Mouse (Mus musculus) cerebellum, postnatal 4 days (tissue): ENCODE results near the gene Disp1.

Experiments
- DNase-seq, 2 experiments: peaks; one replicate each; pipeline ENCODE4 v3.0.0; 2022; ENCODE audit warnings: low spot score in 2 of 2, mixed read lengths in 1 of 2

The Disp1 gene

DNA sequence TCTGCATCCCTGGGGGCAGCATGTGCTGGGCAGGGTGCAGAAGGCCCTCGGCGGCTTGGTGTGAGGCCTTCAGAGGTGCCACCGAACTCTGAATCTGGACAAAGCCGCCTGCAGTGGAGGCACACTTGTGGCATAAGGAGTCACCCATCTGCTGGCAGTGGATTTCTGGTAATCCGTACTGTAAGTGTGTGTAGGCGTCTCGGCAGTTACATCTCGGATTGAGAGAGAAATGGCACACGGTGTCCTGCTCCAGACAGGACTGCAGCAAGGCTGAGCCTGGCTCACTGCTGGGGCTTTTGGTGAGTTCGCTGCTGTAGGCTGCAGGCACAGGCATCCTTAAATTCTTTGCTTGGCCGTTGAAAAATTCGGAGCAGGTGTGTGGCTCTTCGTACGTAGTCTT, 134.5 kb downstream of the Disp1 start:
- DNase-seq: no peak

DNA sequence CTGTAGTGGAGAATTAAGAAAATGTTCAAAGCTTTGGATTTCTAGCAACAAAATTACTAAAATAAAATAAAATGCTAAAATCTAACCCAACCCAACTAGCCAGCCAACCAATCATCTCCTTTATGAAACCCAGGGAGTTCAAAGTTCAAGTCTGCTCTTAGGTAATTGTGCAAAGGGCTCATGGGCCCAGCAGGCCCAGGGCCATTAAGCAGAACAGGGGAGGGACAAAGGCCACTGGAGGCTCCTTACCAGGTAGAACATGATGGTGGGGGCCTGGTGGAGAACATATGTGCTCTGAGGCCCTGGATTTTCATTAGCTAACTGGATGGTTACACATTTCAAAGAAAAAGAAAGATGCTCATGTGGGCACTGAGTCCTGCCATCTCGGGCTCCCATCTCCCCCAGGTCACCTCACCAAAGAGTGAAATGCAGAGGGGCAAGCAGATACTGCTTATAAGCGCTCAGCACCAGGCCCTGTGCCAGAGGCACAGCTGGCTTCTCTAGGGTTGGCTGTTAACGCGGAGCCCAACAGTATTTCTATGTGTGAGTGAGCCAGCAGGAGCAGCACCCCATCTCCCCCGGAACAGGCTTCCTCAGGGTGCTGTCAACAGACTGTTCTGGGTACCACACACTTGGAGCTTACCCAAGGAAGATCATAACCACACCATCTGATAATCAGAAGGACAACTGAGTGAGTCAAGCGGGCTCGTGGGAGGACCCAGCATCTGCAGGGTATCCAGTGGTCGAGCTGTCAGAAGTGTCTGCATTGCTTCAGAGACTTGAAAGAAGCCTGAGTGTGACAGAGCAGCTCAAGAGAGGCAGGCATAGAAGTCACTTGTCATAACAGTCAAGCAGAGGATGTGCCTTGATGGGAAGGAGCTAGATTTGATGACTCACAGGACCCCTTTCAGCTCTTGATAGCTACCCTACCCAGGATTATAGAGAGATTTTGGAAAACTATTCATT, 137.0 kb downstream of the Disp1 start:
- no peak for DNase-seq

DNA sequence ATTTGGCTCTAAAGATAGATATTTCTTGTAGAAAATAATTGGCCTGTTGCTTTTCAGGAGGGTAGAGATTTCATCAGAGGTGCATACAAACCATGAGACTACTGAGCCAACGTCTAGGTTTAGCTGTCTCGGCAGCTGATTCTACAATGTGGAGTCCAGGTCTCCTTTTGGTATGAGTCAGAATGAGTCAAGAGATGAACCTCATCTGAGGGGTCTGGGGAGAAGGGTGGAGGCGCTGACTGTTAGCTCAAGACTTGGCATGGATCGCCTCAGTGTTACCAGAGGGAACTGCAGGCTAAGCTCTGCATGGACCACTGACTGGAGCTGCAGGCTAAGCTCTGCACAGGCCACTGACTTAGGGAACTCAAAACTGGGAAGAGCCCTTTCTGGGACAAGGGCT, 138.9 kb downstream of the Disp1 start:
- DNase-seq: no peak

DNA sequence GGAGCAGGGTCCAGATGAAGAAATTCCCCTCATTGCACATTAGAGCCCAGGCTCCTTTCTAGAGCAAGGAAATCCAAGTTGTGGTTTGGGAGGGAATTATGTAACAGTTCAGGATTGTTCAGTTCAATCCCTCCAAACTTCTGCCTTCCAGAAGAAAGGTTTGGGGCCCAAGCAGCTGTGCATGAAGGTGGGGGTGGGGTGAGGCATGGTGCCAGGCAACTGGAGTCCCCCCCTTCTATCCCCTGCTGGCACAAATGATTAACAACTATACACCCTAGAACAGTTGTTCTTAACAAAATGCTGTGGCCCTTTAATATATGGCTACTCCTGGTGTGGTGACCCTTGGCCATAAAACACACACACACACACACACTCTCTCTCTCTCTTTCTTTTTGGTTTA, 140.2 kb downstream of the Disp1 start:
- DNase-seq: no peak

DNA sequence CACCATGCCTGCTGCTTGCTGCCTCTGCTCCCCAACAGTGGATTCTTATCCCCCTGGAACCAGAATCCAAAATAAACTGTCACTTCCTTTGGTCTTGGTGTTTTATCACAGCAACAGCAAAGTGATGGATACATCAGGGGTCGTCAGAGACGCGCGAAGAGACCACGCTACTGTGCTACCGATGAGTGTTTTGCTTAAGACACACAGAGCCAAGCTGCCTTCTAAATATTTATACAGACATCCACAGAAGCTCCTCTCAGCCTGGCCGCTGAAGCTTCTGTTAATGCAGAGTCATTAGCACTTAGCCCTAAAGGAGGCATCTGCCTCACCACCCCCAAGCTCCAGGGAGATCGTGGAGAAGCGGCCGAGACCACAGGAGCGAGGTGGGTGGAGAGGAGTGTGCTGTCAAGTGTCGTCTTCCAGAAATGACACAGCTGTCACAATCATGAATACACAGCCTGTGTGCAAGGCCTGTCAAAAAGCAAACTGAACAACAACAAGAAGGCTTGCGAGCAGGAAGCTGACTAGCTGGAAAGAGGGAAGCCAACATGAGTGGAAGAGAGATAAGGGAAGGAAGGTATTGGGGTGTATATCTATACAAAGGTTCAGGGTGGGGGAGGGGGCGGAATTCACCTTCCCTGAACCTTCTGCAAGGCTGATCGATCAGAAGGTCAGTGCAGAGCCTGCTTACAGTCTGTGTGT, 146.1 kb downstream of the Disp1 start:
- DNase-seq: no peak

DNA sequence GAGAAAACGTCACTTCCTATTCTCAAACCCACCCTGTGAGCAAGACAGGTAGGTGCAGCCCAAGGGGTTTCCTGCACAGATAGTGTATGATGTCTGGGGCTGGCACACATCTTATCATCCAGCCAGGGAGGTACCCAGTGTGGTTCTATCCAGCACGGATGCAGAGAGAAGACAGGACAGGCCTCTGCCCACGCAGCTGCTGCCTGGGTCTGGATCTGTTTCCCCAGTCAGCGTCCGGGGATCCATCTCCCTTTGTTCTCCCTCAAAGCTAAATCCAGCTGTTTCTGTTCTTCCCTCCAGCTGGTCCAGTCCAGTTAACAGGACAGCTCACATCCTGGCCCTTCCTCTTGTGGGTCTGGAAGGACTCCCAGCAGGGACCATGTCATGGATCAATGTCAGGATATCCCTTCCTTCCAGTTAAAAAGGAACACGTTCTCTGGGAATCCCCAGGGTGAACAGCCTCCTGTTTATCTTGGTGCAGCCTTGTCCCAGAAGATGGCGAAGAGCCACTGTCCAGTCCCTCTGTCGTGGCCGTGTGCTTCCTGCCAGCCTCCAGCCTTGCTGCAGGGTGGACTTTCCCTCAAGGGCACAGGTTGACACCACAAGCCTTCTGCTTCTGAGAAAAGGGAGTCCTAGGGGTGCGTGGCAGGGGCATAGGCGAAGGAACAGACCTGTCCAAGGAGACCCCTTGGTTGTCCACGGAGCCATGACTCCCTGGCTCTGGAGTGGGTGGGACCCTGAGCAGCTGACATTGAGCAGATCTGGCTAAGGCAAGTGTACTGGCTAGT, 148.9 kb downstream of the Disp1 start:
- DNase-seq: no peak

DNA sequence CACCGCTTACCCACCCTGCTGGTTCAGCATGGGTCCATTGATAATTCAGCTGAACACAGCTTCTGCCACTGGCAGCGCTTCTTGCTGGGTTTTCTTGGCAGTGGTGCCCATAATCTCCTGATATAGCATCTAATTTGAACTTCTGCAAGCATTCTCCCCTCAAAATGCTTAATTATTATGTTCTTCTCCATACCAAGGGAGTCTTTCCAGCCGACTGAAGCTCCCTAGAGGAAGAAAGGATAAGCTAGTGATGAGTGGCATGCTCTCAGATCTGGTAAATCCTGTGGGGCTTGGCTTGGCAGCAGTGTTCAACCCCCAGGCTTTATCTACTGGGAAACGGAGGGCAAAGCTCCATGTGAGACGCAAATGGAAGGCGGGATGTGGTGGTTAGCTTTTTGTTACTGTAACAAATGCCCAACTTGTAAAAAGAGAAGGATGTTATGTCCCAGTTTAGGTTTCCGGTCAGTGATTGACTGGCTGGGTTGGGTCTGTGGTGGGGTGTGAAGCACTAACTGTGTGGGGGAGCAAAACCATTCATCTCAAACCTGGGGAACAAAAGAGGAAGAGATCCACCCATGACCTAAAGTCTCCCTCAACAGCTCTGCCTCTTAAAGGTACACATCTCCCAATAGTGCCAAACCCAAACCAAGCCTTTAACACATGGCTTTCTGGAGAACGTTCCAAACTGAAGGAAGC, 151.2 kb downstream of the Disp1 start:
- peak in 1 of 2 experiments; percentile 12 for DNase-seq

DNA sequence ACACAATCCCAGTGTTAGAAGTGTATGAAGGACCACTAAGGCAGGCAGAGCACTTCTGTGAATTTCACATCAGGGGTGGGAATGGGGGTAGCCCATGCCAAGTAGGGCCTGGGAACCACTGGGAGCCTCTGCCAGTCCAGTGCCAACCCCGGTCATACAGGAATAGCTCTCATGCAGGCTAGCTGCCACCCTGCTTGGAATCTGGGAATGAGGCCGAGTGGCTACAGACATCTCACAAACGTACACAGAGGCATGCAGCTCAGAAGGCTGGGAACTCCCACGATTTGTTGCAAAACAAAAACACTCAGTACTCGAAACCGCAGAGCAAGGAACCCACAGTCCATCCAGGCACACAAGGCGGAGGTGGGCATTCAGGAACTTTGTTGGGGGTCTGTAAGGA, 153.5 kb downstream of the Disp1 start:
- peak in 1 of 2 experiments; percentile 3 for DNase-seq

DNA sequence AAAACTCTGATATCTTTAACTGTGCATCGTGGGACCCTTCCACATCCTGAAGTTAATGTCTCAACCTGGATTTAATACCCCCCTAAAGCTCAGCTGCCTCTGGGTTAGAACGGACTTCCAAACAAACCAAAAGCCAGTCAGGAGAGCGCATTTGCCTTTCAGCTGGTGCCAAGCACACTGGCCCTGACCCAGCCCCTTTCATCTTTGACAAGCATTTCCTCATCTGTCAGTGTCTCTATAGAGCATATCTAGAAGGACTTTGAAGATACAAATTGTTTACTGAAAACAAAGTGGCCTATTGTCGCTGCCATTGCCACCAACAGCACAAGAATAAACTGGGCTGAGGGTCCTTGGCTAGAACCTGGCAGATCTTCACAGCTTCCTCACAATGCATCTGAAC, 154.3 kb downstream of the Disp1 start:
- DNase-seq: peak in 1 of 2 experiments; percentile 10

DNA sequence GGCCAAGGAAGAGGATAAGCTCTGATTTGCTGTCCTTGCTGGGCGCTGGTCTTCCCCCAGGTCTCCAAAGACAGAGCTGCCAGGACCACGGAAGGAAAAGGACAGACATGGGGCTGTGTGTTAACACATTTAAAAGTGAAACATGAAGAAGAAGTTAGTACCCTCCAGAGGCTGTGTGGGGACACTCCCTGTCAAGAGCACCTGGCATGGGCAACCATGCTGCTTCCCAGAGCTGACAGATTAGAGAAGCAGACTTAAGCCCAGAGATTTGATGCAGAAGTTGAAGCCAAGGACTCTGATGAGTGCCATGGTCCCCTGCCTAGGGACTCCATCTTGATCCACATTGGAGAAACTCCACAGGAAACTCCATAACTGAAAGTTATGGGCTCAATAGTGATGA, 160.7 kb downstream of the Disp1 start:
- DNase-seq: no peak

DNA sequence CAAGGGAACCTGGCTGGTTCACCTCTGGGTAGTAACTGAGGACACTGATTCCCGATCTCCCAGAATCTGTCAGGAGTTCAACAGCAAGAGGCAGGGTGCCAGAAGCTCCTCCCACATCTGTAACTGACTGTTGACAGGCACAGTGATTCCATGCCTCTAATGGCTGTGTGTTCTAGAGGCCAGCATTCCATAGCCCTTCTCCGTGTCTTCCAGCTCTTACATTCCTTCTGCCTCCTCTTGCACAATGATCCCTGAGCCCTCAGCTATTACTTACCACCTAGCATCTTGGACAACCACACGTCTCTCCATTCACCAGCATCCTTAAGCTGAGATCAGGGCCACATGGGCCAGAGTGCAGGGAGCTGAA, 165.1 kb downstream of the Disp1 start:
- peak in 1 of 2 experiments; percentile 11 for DNase-seq

DNA sequence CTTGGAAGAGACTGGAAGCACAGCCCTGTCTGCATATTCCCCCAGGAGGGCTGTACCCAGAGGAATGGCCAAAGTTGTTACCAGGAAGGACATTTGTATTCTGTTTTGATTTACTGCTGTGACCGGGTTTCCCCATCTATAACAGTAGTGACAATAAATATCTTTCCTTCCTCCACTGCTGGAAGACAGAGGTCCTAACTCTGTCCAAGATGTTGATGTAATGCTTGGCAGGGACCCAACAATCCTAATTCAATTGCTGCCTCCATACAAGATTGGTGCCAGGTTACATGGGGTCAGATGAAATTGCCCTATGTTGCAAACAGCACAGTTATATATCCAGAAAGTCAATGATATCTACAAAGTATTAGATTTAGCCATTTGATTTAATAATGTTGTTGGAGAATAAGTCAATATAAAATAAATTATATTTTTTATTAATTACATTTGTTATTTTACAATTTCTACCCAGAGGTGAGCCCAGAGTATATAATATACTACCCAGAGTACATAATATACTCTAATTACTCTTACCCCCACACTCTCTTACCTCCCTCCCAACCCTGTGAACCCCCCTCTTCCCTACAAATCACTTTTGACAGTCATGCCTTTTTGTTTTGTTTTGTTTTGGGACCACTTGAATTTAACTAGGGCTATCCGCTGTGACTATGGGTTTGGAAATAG, 165.6 kb downstream of the Disp1 start:
- DNase-seq: peak; percentile 12 to 37

DNA sequence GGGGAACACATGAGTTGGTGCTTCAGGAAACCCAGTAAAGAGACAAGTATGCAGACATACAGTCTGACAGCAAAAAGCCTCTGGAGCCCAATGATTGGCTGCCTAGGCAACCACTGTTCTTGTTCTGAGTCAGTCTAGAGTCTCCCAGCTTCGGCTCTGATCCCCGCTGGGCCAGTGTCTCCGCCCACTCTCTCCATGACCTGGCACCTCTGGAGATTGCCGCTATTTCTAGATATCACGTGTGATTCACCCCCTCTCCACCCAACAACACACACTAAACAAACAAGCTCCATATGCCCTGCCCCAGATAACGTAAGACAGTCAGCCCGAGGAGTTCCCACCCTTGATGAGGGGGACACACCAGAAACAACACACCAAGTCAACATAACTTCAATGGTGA, 168.7 kb downstream of the Disp1 start:
- peak in 1 of 2 experiments; percentile 3 for DNase-seq

DNA sequence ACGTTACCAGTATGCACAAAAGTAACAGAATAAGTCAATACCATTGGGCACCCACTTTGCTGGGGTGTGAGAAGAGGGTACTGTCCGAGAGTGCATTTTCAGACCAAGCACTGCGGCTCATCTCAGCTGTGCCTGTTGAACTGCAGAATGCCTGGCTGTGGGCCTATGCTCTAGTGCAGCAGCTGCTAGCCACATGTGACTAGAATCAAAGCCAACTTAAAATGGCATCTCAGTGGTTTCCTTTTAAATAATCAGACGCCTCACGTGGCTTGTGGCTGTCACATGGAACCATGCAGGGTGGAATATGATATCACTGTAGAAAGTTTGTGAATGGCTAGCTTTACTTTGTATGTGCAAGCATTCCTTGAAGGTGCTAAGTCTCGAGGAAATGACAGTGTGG, 172.0 kb downstream of the Disp1 start:
- DNase-seq: peak in 1 of 2 experiments; percentile 19

DNA sequence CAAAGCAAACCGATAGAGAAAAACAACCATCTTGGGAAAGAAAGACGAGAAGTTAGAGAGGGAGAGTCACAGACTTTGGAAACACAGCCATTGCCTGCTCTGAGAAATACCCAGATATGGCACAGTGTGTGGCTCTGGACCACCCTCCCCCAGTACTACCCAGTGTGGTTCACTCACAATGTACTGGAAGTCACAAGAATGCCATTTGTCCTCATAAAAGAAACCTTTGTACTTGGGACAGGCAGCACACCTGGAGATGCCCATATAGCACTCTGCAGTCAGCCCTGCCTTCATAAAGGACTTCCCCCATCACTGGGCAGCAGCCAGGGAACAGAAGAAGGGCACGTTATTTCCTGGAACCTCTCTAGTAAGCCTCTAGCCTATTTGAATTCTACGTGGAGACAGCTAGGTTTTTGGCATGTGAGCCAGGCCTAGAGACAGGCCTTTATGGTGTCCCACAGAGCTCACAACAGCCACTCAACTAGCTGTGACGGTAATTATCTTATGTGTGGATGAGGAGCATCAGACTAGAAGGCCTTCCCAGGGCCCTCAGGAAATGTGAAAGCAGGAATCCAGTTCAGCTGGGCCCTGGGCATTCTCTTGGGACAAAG, 173.3 kb downstream of the Disp1 start:
- peak in 1 of 2 experiments; percentile 10 for DNase-seq

DNA sequence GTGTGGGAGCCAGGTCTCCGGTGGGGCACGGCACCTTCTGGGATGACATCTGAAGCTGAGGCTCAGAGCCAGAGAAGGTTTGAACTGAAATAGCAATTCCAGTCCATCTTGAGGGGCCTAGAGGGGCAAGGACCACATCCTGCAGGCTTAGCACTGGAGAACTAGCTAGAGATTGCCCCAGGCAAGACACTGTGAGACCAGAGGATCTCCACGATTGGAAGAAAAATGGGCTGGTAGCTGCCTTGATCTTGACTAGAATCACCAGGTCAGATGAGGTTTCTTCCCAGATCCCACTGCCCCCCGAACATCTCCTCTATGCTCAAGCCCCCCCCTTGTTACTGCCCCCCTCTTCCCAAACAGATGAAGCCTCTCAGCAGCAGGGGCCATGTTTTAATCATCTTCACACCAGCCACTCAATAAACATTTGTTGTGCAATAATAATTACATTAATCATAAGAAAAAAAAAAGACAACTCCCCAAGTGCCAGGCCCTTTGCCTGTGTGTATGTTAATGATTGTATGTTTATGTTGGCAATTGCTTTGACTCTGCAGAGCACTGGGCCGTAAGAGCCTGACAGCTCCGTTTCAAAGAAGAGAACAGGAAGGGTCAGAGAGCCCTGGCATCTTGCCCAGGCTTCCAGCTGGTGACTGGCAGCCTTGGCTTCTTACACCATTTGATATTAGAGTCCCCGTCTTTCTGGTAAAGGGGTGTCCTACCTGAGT, 174.0 kb downstream of the Disp1 start:
- peak; percentile 24 to 70 for DNase-seq

DNA sequence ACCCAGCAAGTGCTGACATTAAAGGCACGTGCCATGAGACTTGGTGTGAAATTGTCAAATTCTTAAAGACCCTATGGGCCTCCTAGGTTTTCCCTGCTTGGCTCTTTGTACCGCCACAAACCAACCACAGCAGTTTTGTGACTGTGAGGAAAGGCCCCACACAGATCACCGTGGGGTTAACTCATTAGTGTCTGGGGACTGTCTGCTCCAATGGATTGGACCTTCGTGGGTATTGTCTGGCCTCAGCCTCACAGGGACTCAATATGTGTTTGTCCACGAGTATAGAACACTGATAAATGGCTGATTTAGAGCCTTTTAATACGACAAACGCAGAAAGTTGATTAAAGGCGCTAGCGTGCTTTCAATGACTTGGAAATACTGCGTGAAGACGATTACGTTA, 175.2 kb downstream of the Disp1 start:
- DNase-seq: peak in 1 of 2 experiments; percentile 13

DNA sequence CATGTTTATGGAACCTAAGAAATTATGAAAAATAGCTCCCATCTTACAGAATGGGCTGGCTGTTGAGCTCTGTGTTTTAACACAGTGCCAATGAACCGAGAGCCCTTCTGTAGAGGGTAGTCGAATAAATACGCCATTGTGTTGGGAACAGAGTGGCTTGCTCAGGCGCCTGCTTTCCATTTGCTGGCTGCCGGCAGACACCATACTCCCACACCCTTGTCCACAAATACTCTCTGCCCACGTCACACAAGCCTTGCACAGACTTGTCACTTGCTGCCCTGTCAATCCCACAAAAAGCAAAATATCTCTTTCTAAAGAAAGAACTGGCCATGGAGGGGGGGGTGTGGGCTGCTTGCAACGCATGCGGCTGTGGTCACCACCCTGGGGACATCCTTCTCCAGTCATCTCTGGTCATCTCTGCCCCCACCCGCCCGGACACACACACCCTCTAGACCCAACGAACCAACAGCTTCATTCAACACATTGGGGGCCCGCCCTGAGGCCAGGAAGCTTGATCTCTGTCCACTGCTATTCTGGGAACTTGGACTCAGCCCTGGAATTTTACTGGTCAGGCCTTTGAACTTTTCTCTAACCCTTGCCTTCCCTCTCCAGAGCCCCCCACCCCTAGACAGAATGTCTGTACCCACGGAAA, 178.0 kb downstream of the Disp1 start:
- peak in 1 of 2 experiments; percentile 12 for DNase-seq

DNA sequence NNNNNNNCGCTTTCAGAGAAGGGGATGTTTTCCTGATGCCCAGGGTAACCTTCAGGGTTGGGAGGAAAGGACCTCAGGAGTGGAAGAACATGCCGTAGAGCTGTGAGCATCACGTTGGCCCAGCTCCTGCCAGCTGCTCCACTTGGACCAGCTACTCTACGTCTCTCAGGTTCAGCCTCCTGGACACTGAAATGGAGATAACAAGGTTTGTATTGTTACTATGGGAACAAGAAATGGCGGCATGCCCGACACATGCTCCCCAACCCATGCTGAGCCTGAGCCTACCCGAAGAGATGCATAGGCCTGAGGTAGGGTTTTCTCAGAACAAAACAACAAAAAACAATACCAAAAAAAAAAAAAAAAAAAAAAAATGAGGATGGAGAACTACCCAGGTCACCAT, 179.6 kb downstream of the Disp1 start:
- peak in 1 of 2 experiments; percentile 16 for DNase-seq
